In the genomic region with DNA sequence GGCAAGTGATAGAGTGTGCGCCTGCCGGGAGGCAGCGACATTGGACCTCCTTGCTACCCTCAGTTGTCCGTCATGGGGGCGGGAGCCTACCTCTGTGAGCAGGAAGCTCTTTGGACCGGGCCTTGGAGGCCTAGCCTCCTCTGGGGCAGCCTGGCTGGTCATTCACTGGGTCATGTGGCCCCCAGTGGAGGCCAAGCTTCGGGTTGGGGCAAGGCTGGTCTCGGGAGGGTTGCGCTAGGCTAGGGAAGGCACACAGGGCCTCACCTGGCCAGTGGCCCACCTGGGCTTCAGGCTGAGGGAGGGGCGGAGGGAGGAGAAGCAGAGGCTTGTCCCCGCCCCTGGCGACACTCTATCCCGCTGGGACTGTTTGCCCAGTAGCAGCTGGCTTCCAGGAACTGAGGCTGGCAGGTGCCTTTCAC, we compare ENCODE assay signal across 10 mouse cellular contexts. TPM values are rescaled to one million over a fixed set of nuclear protein-coding genes. Genes with fewer than 3 reads are reported as not detected.
DNase-seq lines count a peak whose midpoint lies in the region; ATAC-seq lines count a peak whose summit lies in the region.
"Had no signal": no experiment of that assay in that cellular context is flagged by ENCODE, and none has a peak within 500 bp of the region (broad histone marks: within the 10 kb centered on the region; RNA-seq: fewer than 3 reads in every experiment).

No protein-coding gene starts in this region.

- H3K4me2 ChIP-seq in kidney, embryonic 14.5 days (replicated peaks; ENCODE audit: low read depth, low read length) = peak overlapping the region; percentile 33
- peak overlapping the region; percentile 26; the same call in 1 of the 2 replicates for H3K4me2 ChIP-seq in liver, embryonic 16.5 days (ENCODE audit: low read depth, low read length)
- H3K4me2 ChIP-seq in hindbrain, embryonic 16.5 days (ENCODE audit: low read length) = no peak overlapping the region

- no peaks in the 10 kb centered on the region for H3K9me3 ChIP-seq in kidney, embryonic 14.5 days (ENCODE audit: control insufficient read depth, low read length)
- H3K9me3 ChIP-seq in liver, embryonic 16.5 days (replicated peaks; ENCODE audit: control insufficient read depth, low read length) = no peaks in the 10 kb centered on the region
- no peaks in the 10 kb centered on the region for H3K9me3 ChIP-seq in hindbrain, embryonic 16.5 days (ENCODE audit: control insufficient read depth, low read length)

- H3K36me3 ChIP-seq in kidney, embryonic 14.5 days (ENCODE audit: control insufficient read depth, insufficient read depth, low read length) = no peaks in the 10 kb centered on the region
- H3K36me3 ChIP-seq in liver, embryonic 16.5 days (ENCODE audit: control insufficient read depth, insufficient read depth) = no peaks in the 10 kb centered on the region
- H3K36me3 ChIP-seq in hindbrain, embryonic 16.5 days (ENCODE audit: control insufficient read depth, insufficient read depth, low read length) = no peaks in the 10 kb centered on the region

- peak overlapping the region; percentile 44 for H3K9ac ChIP-seq in kidney, embryonic 14.5 days (ENCODE audit: low read depth, low read length)
- peak overlapping the region; percentile 51; the same call in 1 of the 2 replicates for H3K9ac ChIP-seq in liver, embryonic 16.5 days (ENCODE audit: low read depth, low read length)
- no peak overlapping the region for H3K9ac ChIP-seq in hindbrain, embryonic 16.5 days (ENCODE audit: low read depth, low read length)

- WGBS in kidney, embryonic 14.5 days = 6% methylated on average over 13 of the region's 13 CpGs
- 31% methylated on average over 13 of the region's 13 CpGs for WGBS in liver, embryonic 16.5 days (ENCODE audit: insufficient replicate concordance)
- 9% methylated on average over 8 of the region's 13 CpGs for WGBS in hindbrain, embryonic 16.5 days

- no peaks in the 10 kb centered on the region for H3K4me1 ChIP-seq in kidney, embryonic 14.5 days (ENCODE audit: control insufficient read depth, insufficient read depth, low read length)
- peaks cover 61% of the 10 kb centered on the region for H3K4me1 ChIP-seq in liver, embryonic 16.5 days (ENCODE audit: control insufficient read depth, low read depth, low read length)
- no peaks in the 10 kb centered on the region for H3K4me1 ChIP-seq in hindbrain, embryonic 16.5 days (ENCODE audit: control insufficient read depth, insufficient read depth, low read depth, low read length)

- ATAC-seq in kidney, embryonic 14.5 days (ENCODE audit: low FRiP score, low TSS enrichment) = peak; percentile 24; the same call in 1 of the 2 replicates
- no peak for ATAC-seq in liver, embryonic 16.5 days (ENCODE audit: low read depth)
- no peak for ATAC-seq in hindbrain, embryonic 16.5 days

- H3K27ac ChIP-seq in kidney, embryonic 14.5 days (ENCODE audit: low read depth, low read length) = no peak overlapping the region
- H3K27ac ChIP-seq in liver, embryonic 16.5 days (ENCODE audit: low read length) = no peak overlapping the region
- H3K27ac ChIP-seq in hindbrain, embryonic 16.5 days (ENCODE audit: low read depth, low read length) = no peak overlapping the region

- H3K27me3 ChIP-seq in kidney, embryonic 14.5 days (ENCODE audit: control insufficient read depth, insufficient read depth, low read length) = peaks cover 17% of the 10 kb centered on the region
- H3K27me3 ChIP-seq in liver, embryonic 16.5 days (ENCODE audit: control insufficient read depth, insufficient read depth, low read depth, low read length) = peaks cover 3% of the 10 kb centered on the region
- peaks cover 12% of the 10 kb centered on the region for H3K27me3 ChIP-seq in hindbrain, embryonic 16.5 days (replicated peaks; ENCODE audit: control insufficient read depth, insufficient read depth, low read length)

- H3K4me3 ChIP-seq in kidney, embryonic 14.5 days (ENCODE audit: low read length) = peak overlapping the region; percentile 25
- H3K4me3 ChIP-seq in liver, embryonic 16.5 days (ENCODE audit: low read depth, low read length) = peak overlapping the region; percentile 9; the same call in 1 of the 2 replicates
- no peak overlapping the region for H3K4me3 ChIP-seq in hindbrain, embryonic 16.5 days (ENCODE audit: low read length)

- peak; percentile 71 for DNase-seq in urinary bladder, postnatal 14 days (ENCODE audit: low spot score)
- no peak for DNase-seq in urinary bladder, postnatal 4 days (ENCODE audit: low spot score in 2 of 2)
- peak; percentile 68 for DNase-seq in yolk sac, embryonic 10.5 days (ENCODE audit: low spot score)
- DNase-seq in c-Kit-positive CD71-positive TER-119-positive erythroid progenitor cells, embryonic 14.5 days (ENCODE audit: low spot score) = no peak
- DNase-seq in natural killer cell, adult 2 months (ENCODE audit: low spot score in 2 of 2) = no peak
- DNase-seq: thymus, adult 18-20 months had no signal

RNA-seq across cellular contexts. Expression of a gene that starts 5.7 kb away (rescaled TPM):
- polyA plus RNA-seq in kidney, embryonic 14.5 days (2014; fragmentation: Nextera tagmentation; extraction: Ambion mirVana) = 3.7 and 4.9 TPM in 2 replicates
- polyA plus RNA-seq in liver, embryonic 16.5 days (2015; fragmentation: Nextera tagmentation; extraction: Ambion mirVana) = 0.95 and 1.7 TPM in 2 replicates
- polyA plus RNA-seq in hindbrain, embryonic 16.5 days (2015; fragmentation: Nextera tagmentation; extraction: Ambion mirVana) = 0.05 and 0.09 TPM in 2 replicates

RNA-seq across cellular contexts. Expression of a gene that starts 12.2 kb away (rescaled TPM):
- polyA plus RNA-seq in kidney, embryonic 14.5 days (2014; fragmentation: Nextera tagmentation; extraction: Ambion mirVana) = not detected in 2 replicates
- polyA plus RNA-seq in liver, embryonic 16.5 days (2015; fragmentation: Nextera tagmentation; extraction: Ambion mirVana) = 0.14 TPM in 1 of 2 replicates, not detected in the other
- not detected in 2 replicates for polyA plus RNA-seq in hindbrain, embryonic 16.5 days (2015; fragmentation: Nextera tagmentation; extraction: Ambion mirVana)
- polyA plus RNA-seq: brain, embryonic 14.5 days had no signal

RNA-seq across cellular contexts. Expression of a gene that starts 12.7 kb away (rescaled TPM):
- polyA plus RNA-seq in kidney, embryonic 14.5 days (2014; fragmentation: Nextera tagmentation; extraction: Ambion mirVana) = 82.4 and 87.9 TPM in 2 replicates
- 35.6 and 37.7 TPM in 2 replicates for polyA plus RNA-seq in liver, embryonic 16.5 days (2015; fragmentation: Nextera tagmentation; extraction: Ambion mirVana)
- 70.7 and 73.0 TPM in 2 replicates for polyA plus RNA-seq in hindbrain, embryonic 16.5 days (2015; fragmentation: Nextera tagmentation; extraction: Ambion mirVana)

RNA-seq across cellular contexts. Expression of a gene that starts 22.7 kb away (rescaled TPM):
- polyA plus RNA-seq in kidney, embryonic 14.5 days (2014; fragmentation: Nextera tagmentation; extraction: Ambion mirVana) = 2.5 and 5.3 TPM in 2 replicates
- polyA plus RNA-seq in liver, embryonic 16.5 days (2015; fragmentation: Nextera tagmentation; extraction: Ambion mirVana) = 43.3 and 44.6 TPM in 2 replicates
- polyA plus RNA-seq in hindbrain, embryonic 16.5 days (2015; fragmentation: Nextera tagmentation; extraction: Ambion mirVana) = 12.1 and 13.0 TPM in 2 replicates

RNA-seq across cellular contexts. Expression of a gene that starts 38.5 kb away (rescaled TPM):
- 32.2 and 40.7 TPM in 2 replicates for polyA plus RNA-seq in kidney, embryonic 14.5 days (2014; fragmentation: Nextera tagmentation; extraction: Ambion mirVana)
- 10.4 and 11.2 TPM in 2 replicates for polyA plus RNA-seq in liver, embryonic 16.5 days (2015; fragmentation: Nextera tagmentation; extraction: Ambion mirVana)
- 27.1 and 32.6 TPM in 2 replicates for polyA plus RNA-seq in hindbrain, embryonic 16.5 days (2015; fragmentation: Nextera tagmentation; extraction: Ambion mirVana)

Comparison
In these comparisons a context has a peak if more than half of its experiments do, and no peak if none do; other contexts are left out.
1. DNase-seq: peak in urinary bladder, postnatal 14 days (single experiment) and yolk sac, embryonic 10.5 days (single experiment); none in urinary bladder, postnatal 4 days (0 of 2), c-Kit-positive CD71-positive TER-119-positive erythroid progenitor cells, embryonic 14.5 days (single experiment) and natural killer cell, adult 2 months (0 of 2).